Mouse (Mus musculus) olfactory bulb, adult 2 months (tissue): ENCODE data around the gene Txndc12. TPM values are rescaled to one million over a fixed set of nuclear protein-coding genes. Genes with fewer than 3 reads are reported as not detected.

Source experiments
- H3K27ac ChIP-seq: fragments of 200-500 bp; 2 replicates; pipeline ENCODE4 v1.5.1; 2012; ENCODE audit warnings: low read depth, low read length; ENCODE audit not compliant: insufficient read depth
- H3K4me1 ChIP-seq: fragments of 200-500 bp; 2 replicates; pipeline ENCODE4 v1.6.1; 2012; ENCODE audit warnings: low read length; ENCODE audit not compliant: control insufficient read depth, insufficient read depth
- H3K4me3 ChIP-seq: fragments of 200-500 bp; 2 replicates; pipeline ENCODE4 v1.5.1; 2012; ENCODE audit warnings: mild to moderate bottlenecking, low read depth, low read length, moderate library complexity; ENCODE audit not compliant: insufficient read depth
- CTCF ChIP-seq: fragments of 200-500 bp; IDR thresholded peaks from 2 replicates; pipeline ENCODE4 v1.5.1; 2012; ENCODE audit warnings: low read depth, mild to moderate bottlenecking, low read length, moderate library complexity; ENCODE audit not compliant: insufficient read depth
- POLR2A ChIP-seq: fragments of 200-500 bp; IDR thresholded peaks from 2 replicates; pipeline ENCODE4 v1.6.1; 2012; ENCODE audit warnings: mild to moderate bottlenecking, low read depth, low read length, moderate library complexity; ENCODE audit not compliant: insufficient read depth
- WGBS: fragments of 180-500 bp; shearing (Covaris S2); methylation state at CpG from one replicate; pipeline ENCODE4 v1.1.7; 2018; 5-methylcytosine and 5-hydroxymethylcytosine counted together
- polyA plus RNA-seq: library from polyadenylated mRNA; stranded (reverse); fragments of >200 nt; gene quantifications from 2 replicates; pipeline ENCODE4 v1.2.4, GENCODE M21; 2012; ENCODE audit warnings: low replicate concordance; ENCODE audit not compliant: missing spikeins, insufficient read depth, insufficient read length

Gene Txndc12
- polyA plus RNA-seq, 1 experiment, result not detected

- Histone ChIP-seq H3K4me1 (peaks cover 4% of the 10 kb centered on the region; the same call in 1 of the 2 replicates), H3K27ac (no peak overlapping the region), H3K4me3 (no peak overlapping the region)
- WGBS, result 90% methylated on average over 5 of the region's 5 CpGs
- TF ChIP-seq POLR2A, result no peak
- no peak for TF ChIP-seq CTCF
Observed at GRCm38 (mm10) chr4:108845824-108846569, 11.6 kb downstream of the Txndc12 start.

GRCm38 (mm10) chr4:108847715-108848504, 13.5 kb downstream of the Txndc12 start, which contains the start of gene Kti12:
Gene Kti12, plus strand, starts transcription at chr4:108847785.
- under 1% methylated on average over 77 of the region's 77 CpGs for WGBS

GRCm38 (mm10) chr4:108848505-108848848, 14.1 kb downstream of the Txndc12 start, which contains the start of gene A730015C16Rik:
Gene A730015C16Rik, minus strand, starts transcription at chr4:108848619.
- peaks cover 4% of the 10 kb centered on the region; the same call in 1 of the 2 replicates for H3K4me1 ChIP-seq
- WGBS, result 7% methylated on average over 20 of the region's 20 CpGs
- peak within 1 kb of the TSS; percentile 95 for H3K4me3 ChIP-seq
- TF ChIP-seq POLR2A, result no peak
- TF ChIP-seq CTCF, result no peak
- no peak within 1 kb of the TSS for H3K27ac ChIP-seq

More at GRCm38 (mm10) chr4:108847715-108848504, 13.5 kb downstream of the Txndc12 start, which contains the start of gene Kti12:
- TF ChIP-seq POLR2A, result peak; percentile 38; the same call in 1 of the 2 replicates
- TF ChIP-seq CTCF, result no peak
- Histone ChIP-seq H3K4me1 (peaks cover 4% of the 10 kb centered on the region; the same call in 1 of the 2 replicates), H3K27ac (no peak within 1 kb of the TSS), H3K4me3 (peak within 1 kb of the TSS; percentile 95)

GRCm38 (mm10) chr4:108866806-108867205, 32.4 kb downstream of the Txndc12 start:
- Histone ChIP-seq H3K27ac (no peak overlapping the region), H3K4me3 (no peak overlapping the region), H3K4me1 (no peaks in the 10 kb centered on the region)
- 86% methylated on average over 7 of the region's 7 CpGs for WGBS
- TF ChIP-seq CTCF, result no peak
- TF ChIP-seq POLR2A, result no peak

GRCm38 (mm10) chr4:108869730-108870374, 35.5 kb downstream of the Txndc12 start:
- no peak overlapping the region for H3K4me3 ChIP-seq
- WGBS, result 40% methylated on average over 10 of the region's 10 CpGs
- no peak overlapping the region for H3K27ac ChIP-seq
- TF ChIP-seq CTCF, result no peak
- no peaks in the 10 kb centered on the region for H3K4me1 ChIP-seq

GRCm38 (mm10) chr4:108873746-108874145, 39.3 kb downstream of the Txndc12 start:
- H3K27ac ChIP-seq, result no peak overlapping the region
- 95% methylated on average over 5 of the region's 5 CpGs for WGBS
- no peak for TF ChIP-seq CTCF
- no peak for TF ChIP-seq POLR2A

GRCm38 (mm10) chr4:108877901-108878300, 43.5 kb downstream of the Txndc12 start:
- Histone ChIP-seq H3K27ac (no peak overlapping the region), H3K4me3 (no peak overlapping the region), H3K4me1 (peaks cover 10% of the 10 kb centered on the region; the same call in 1 of the 2 replicates)
- 87% methylated on average over 6 of the region's 6 CpGs for WGBS
- no peak for TF ChIP-seq POLR2A
- TF ChIP-seq CTCF, result no peak

More at GRCm38 (mm10) chr4:108873746-108874145, 39.3 kb downstream of the Txndc12 start:
- Histone ChIP-seq H3K4me3 (no peak overlapping the region), H3K4me1 (peaks cover under 1% of the 10 kb centered on the region; the same call in 1 of the 2 replicates)

GRCm38 (mm10) chr4:108878963-108879822, 44.8 kb downstream of the Txndc12 start, which contains the start of gene Rab3b:
Gene Rab3b, plus strand, starts transcription at chr4:108879063.
- TF ChIP-seq POLR2A, result 0 out of 2 replicates have a peak, but pooled peaks have one; percentile 24
- TF ChIP-seq CTCF, result no peak
- 1% methylated on average over 46 of the region's 46 CpGs for WGBS
- Histone ChIP-seq H3K27ac (no peak within 1 kb of the TSS), H3K4me3 (peak within 1 kb of the TSS; percentile 55), H3K4me1 (peaks cover 10% of the 10 kb centered on the region; the same call in 1 of the 2 replicates)
